Mouse (Mus musculus) layer of hippocampus, adult 9-10 months (tissue): ENCODE data around the gene Bpifc.

Source experiments
- DNase-seq: peaks from one replicate; pipeline ENCODE4 v3.0.0; 2022; ENCODE audit warnings: low spot score

Bpifc gene

GRCm38 (mm10) chr10:85951765-85952443 is 59.8 kb downstream of the Bpifc start:
- DNase-seq, result no peak

GRCm38 (mm10) chr10:85948483-85949196 is 63.1 kb downstream of the Bpifc start:
- no peak for DNase-seq

- no peak for DNase-seq
These were observed 75.3 kb downstream of the Bpifc start for GRCm38 (mm10) chr10:85936280-85936965.

GRCm38 (mm10) chr10:85929962-85930361 is 81.7 kb downstream of the Bpifc start:
- DNase-seq, result no peak

GRCm38 (mm10) chr10:85929208-85929591 is 82.5 kb downstream of the Bpifc start:
- no peak for DNase-seq

- peak; percentile 36 for DNase-seq
These were observed 83.0 kb downstream of the Bpifc start for GRCm38 (mm10) chr10:85928499-85929207.

GRCm38 (mm10) chr10:85927676-85928445 is 83.8 kb downstream of the Bpifc start, which contains the start of gene Ascl4:
Gene Ascl4 (plus strand): TSS chr10:85927681.
- no peak for DNase-seq

GRCm38 (mm10) chr10:85916498-85917309 is 95.0 kb downstream of the Bpifc start, which contains the start of gene Prdm4:
Gene Prdm4 (minus strand): TSS chr10:85917142.
- peak; percentile 93 for DNase-seq
